Mouse (Mus musculus) forebrain, embryonic 11.5 days (tissue): ENCODE results near the gene Hras. TPM values are rescaled to one million over a fixed set of nuclear protein-coding genes. Genes with fewer than 3 reads are reported as not detected.
A peak's percentile ranks its signal among the peaks of the same experiment; 100 is the strongest.

Experiments used
- ATAC-seq: fragments of 200-750 bp; cut with Nextera tagmentation; replicated peaks from 2 replicates; pipeline ENCODE4 v1.8.0; 2017; ENCODE audit warnings: moderate TSS enrichment; ENCODE audit not compliant: low FRiP score
- DNase-seq: peaks from one replicate; pipeline ENCODE4 v3.0.0-alpha.2; 2017; ENCODE audit warnings: low spot score
- H3K27ac ChIP-seq: fragments of 300-500 bp; sonication (generic); 2 replicates; pipeline ENCODE4 v1.5.1; 2014; ENCODE audit warnings: low read depth, low read length
- H3K27me3 ChIP-seq: fragments of 300-500 bp; sonication (generic); 2 replicates; pipeline ENCODE4 v1.6.1; 2014; ENCODE audit warnings: mild to moderate bottlenecking, low read length, mixed read lengths; ENCODE audit not compliant: control insufficient read depth, insufficient read depth
- H3K36me3 ChIP-seq: fragments of 300-500 bp; sonication (generic); 2 replicates; pipeline ENCODE4 v1.6.1; 2014; ENCODE audit warnings: mild to moderate bottlenecking, low read length, moderate library complexity, mixed read lengths; ENCODE audit not compliant: control insufficient read depth, insufficient read depth
- H3K4me1 ChIP-seq: fragments of 300-500 bp; sonication (generic); replicated peaks from 2 replicates; pipeline ENCODE4 v1.6.1; 2014; ENCODE audit warnings: low read length, mixed read lengths; ENCODE audit not compliant: control insufficient read depth, insufficient read depth
- H3K4me2 ChIP-seq: fragments of 300-500 bp; sonication (generic); 2 replicates; pipeline ENCODE4 v1.6.1; 2014; ENCODE audit warnings: low read depth, mild to moderate bottlenecking, low read length, moderate library complexity, mixed read lengths; ENCODE audit not compliant: severe bottlenecking
- H3K4me3 ChIP-seq: fragments of 300-500 bp; sonication (generic); 2 replicates; pipeline ENCODE4 v1.5.1; 2014; ENCODE audit warnings: low read depth, low read length
- H3K9ac ChIP-seq: fragments of 300-500 bp; sonication (generic); 2 replicates; pipeline ENCODE4 v1.6.1; 2014; ENCODE audit warnings: low read length
- H3K9me3 ChIP-seq: fragments of 300-500 bp; sonication (generic); 2 replicates; pipeline ENCODE4 v1.6.1; 2016; ENCODE audit warnings: low read length, mixed read lengths; ENCODE audit not compliant: control insufficient read depth
- WGBS: fragments of 180-500 bp; shearing (Covaris S2); extraction: QIAGEN DNeasy Blood & Tissue Kit; methylation state at CpG from one replicate; pipeline ENCODE4 v1.1.7; 2014; 5-methylcytosine and 5-hydroxymethylcytosine counted together
- polyA plus RNA-seq: library from polyadenylated mRNA; unstranded; fragments of >200 nt; fragmentation: Nextera tagmentation; extraction: Ambion mirVana; gene quantifications from 2 replicates; pipeline ENCODE4 v1.2.1, GENCODE M21; 2014

Gene Hras
- polyA plus RNA-seq, 1 experiment from 2014 or later = 87.5 TPM

- H3K36me3 ChIP-seq = 0 out of 2 replicates have a peak, but pooled peaks cover 2% of the 10 kb centered on the region
- H3K9me3 ChIP-seq = no peaks in the 10 kb centered on the region
- WGBS = 0% methylated on average over 34 of the region's 43 CpGs
- peak overlapping the region; percentile 93 for H3K9ac ChIP-seq
- H3K27ac ChIP-seq = peak overlapping the region; percentile 71; the same call in 1 of the 2 replicates
- H3K27me3 ChIP-seq = no peaks in the 10 kb centered on the region
- H3K4me1 ChIP-seq = peaks cover 10% of the 10 kb centered on the region
- ATAC-seq (no peak; the same call in 1 of the 2 replicates), DNase-seq (no peak)
- peak overlapping the region; percentile 97 for H3K4me2 ChIP-seq
- peak overlapping the region; percentile 85 for H3K4me3 ChIP-seq
These were observed 403 bp downstream of the Hras start for GRCm38 (mm10) chr7:141193348-141193856.

GRCm38 (mm10) chr7:141192776-141193347, 943 bp downstream of the Hras start:
- Histone ChIP-seq H3K36me3 (0 out of 2 replicates have a peak, but pooled peaks cover 2% of the 10 kb centered on the region), H3K27ac (no peak overlapping the region), H3K27me3 (no peaks in the 10 kb centered on the region), H3K4me3 (peak overlapping the region; percentile 85), H3K9me3 (no peaks in the 10 kb centered on the region), H3K9ac (peak overlapping the region; percentile 93), H3K4me1 (peaks cover 10% of the 10 kb centered on the region), H3K4me2 (peak overlapping the region; percentile 97)
- ATAC-seq (no peak), DNase-seq (no peak)
- WGBS = 29% methylated on average over 12 of the region's 12 CpGs

- no peaks in the 10 kb centered on the region for H3K9me3 ChIP-seq
- peak overlapping the region; percentile 97; the same call in 1 of the 2 replicates for H3K4me2 ChIP-seq
- 91% methylated on average over 24 of the region's 24 CpGs for WGBS
- H3K4me1 ChIP-seq = peaks cover 10% of the 10 kb centered on the region
- no peak overlapping the region; the same call in 1 of the 2 replicates for H3K4me3 ChIP-seq
- H3K27me3 ChIP-seq = no peaks in the 10 kb centered on the region
- 0 out of 2 replicates have a peak, but pooled peaks cover 2% of the 10 kb centered on the region for H3K36me3 ChIP-seq
- no peak for DNase-seq
- no peak overlapping the region for H3K27ac ChIP-seq
- no peak for ATAC-seq
- no peak overlapping the region; the same call in 1 of the 2 replicates for H3K9ac ChIP-seq
These were observed 1.8 kb downstream of the Hras start for GRCm38 (mm10) chr7:141191796-141192685.

- Histone ChIP-seq H3K27me3 (no peaks in the 10 kb centered on the region), H3K4me2 (no peak overlapping the region), H3K9ac (no peak overlapping the region), H3K36me3 (0 out of 2 replicates have a peak, but pooled peaks cover 2% of the 10 kb centered on the region), H3K4me3 (no peak overlapping the region), H3K27ac (no peak overlapping the region), H3K9me3 (no peaks in the 10 kb centered on the region), H3K4me1 (peaks cover 10% of the 10 kb centered on the region)
- 91% methylated on average over 14 of the region's 14 CpGs for WGBS
- no peak for ATAC-seq
- DNase-seq = no peak
These were observed 2.8 kb downstream of the Hras start for GRCm38 (mm10) chr7:141191036-141191435.

- 86% methylated on average over 3 of the region's 3 CpGs for WGBS
- DNase-seq (no peak), ATAC-seq (no peak)
- H3K27me3 ChIP-seq = no peaks in the 10 kb centered on the region
- H3K27ac ChIP-seq = no peak overlapping the region
- peaks cover 10% of the 10 kb centered on the region for H3K4me1 ChIP-seq
- no peak overlapping the region for H3K4me3 ChIP-seq
- H3K4me2 ChIP-seq = no peak overlapping the region
- no peaks in the 10 kb centered on the region for H3K9me3 ChIP-seq
- 0 out of 2 replicates have a peak, but pooled peaks cover 2% of the 10 kb centered on the region for H3K36me3 ChIP-seq
- no peak overlapping the region for H3K9ac ChIP-seq
These were observed 3.6 kb downstream of the Hras start for GRCm38 (mm10) chr7:141190220-141190619.

DNA sequence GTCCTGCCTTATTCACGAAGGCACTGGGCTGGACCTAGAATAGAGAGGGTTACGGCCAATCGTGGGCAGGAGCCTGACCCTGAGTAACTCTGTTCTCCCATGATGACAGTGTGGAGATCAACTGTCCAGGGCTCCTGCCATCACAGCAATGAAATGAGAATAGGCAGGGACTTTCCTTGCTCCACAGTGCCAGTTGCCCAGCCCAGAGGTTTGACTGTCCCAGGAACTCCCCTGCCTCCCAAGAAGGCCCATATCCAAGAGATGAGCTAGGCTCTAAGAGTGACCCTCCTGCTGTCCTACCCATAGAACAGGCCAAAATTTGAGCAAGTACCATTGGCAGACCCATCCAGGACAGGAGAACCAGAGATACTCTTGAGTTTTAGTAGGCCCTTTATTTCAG, 5.1 kb downstream of the Hras start:
- Histone ChIP-seq H3K27me3 (no peaks in the 10 kb centered on the region), H3K4me1 (peaks cover 10% of the 10 kb centered on the region), H3K9me3 (no peaks in the 10 kb centered on the region), H3K4me3 (no peak overlapping the region), H3K27ac (no peak overlapping the region), H3K9ac (no peak overlapping the region), H3K36me3 (0 out of 2 replicates have a peak, but pooled peaks cover 2% of the 10 kb centered on the region), H3K4me2 (no peak overlapping the region)
- DNase-seq (no peak), ATAC-seq (no peak)
- WGBS = 91% methylated on average over 3 of the region's 3 CpGs

- DNase-seq = no peak
- no peaks in the 10 kb centered on the region for H3K27me3 ChIP-seq
These were observed 5.6 kb downstream of the Hras start for GRCm38 (mm10) chr7:141188194-141188593.

DNA sequence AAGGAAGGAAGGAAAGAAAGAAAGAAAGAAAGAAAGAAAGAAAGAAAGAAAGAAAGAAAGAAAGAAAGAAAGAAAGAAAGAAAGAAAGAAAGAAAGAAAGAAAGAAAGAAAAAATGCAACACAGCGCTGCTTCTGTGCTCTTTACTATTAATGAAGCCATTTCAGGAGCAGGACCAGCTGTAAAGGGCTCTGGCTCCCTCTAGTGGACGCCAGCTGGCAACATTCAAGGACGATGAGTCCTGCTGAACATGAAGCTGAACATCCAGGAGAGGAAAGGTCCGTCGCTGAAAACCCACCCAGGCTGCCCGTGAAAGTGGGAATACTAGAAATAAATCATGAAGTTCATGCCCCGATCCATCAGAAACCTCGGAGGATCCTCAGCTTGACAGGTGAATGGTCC, 17.6 kb downstream of the Hras start:
- Histone ChIP-seq H3K4me2 (no peak overlapping the region), H3K36me3 (no peaks in the 10 kb centered on the region), H3K27me3 (no peaks in the 10 kb centered on the region), H3K4me1 (0 out of 2 replicates have a peak, but pooled peaks cover 2% of the 10 kb centered on the region), H3K4me3 (no peak overlapping the region), H3K9ac (no peak overlapping the region), H3K9me3 (no peaks in the 10 kb centered on the region), H3K27ac (no peak overlapping the region)
- ATAC-seq = no peak
- 2% methylated on average over 8 of the region's 8 CpGs for WGBS
- DNase-seq = peak; percentile 92

More at GRCm38 (mm10) chr7:141188194-141188593, 5.6 kb downstream of the Hras start:
- H3K9ac ChIP-seq = no peak overlapping the region
- H3K4me2 ChIP-seq = no peak overlapping the region
- H3K36me3 ChIP-seq = 0 out of 2 replicates have a peak, but pooled peaks cover 2% of the 10 kb centered on the region
- H3K27ac ChIP-seq = no peak overlapping the region
- WGBS = 75% methylated on average over 3 of the region's 3 CpGs
- H3K4me1 ChIP-seq = peaks cover 10% of the 10 kb centered on the region
- H3K9me3 ChIP-seq = no peaks in the 10 kb centered on the region
- ATAC-seq = no peak
- no peak overlapping the region for H3K4me3 ChIP-seq
